Mouse (Mus musculus): Measurements from ENCODE around the gene Cby1.

The Cby1 gene

GRCm38 (mm10) chr15:79708229-79708822 is 49.3 kb downstream of the Cby1 start:
- no peak for DNase-seq

- no peak for DNase-seq
Measured at GRCm38 (mm10) chr15:79715646-79716045, 56.6 kb downstream of the Cby1 start.

- no peak for DNase-seq
Measured at GRCm38 (mm10) chr15:79716710-79717109, 57.7 kb downstream of the Cby1 start.

Data from kidney, adult 8-10 months (tissue).